Mouse (Mus musculus) hindbrain, embryonic 10.5 days (tissue): ENCODE results near the gene Tab1. TPM values are rescaled to one million over a fixed set of nuclear protein-coding genes. Genes with fewer than 3 reads are reported as not detected.

Experiments used
- DNase-seq: peaks from one replicate; pipeline ENCODE4 v3.0.0-alpha.2; 2017; ENCODE audit warnings: low spot score
- H3K27ac ChIP-seq: fragments of 300-500 bp; sonication (generic); 2 replicates; pipeline ENCODE4 v1.5.1; 2016; ENCODE audit warnings: mild to moderate bottlenecking, moderate library complexity
- H3K27me3 ChIP-seq: fragments of 300-500 bp; sonication (generic); 2 replicates; pipeline ENCODE4 v1.6.1; 2016; ENCODE audit warnings: mild to moderate bottlenecking; ENCODE audit not compliant: poor library complexity, insufficient read depth, severe bottlenecking
- H3K36me3 ChIP-seq: fragments of 300-500 bp; sonication (generic); 2 replicates; pipeline ENCODE4 v1.6.1; 2016; ENCODE audit warnings: mild to moderate bottlenecking, moderate library complexity
- H3K4me1 ChIP-seq: fragments of 300-500 bp; sonication (generic); replicated peaks from 2 replicates; pipeline ENCODE4 v1.6.1; 2016; ENCODE audit warnings: mild to moderate bottlenecking
- H3K4me3 ChIP-seq: fragments of 300-500 bp; sonication (generic); 2 replicates; pipeline ENCODE4 v1.5.1; 2016; ENCODE audit warnings: mild to moderate bottlenecking, moderate library complexity
- H3K9me3 ChIP-seq: fragments of 300-500 bp; sonication (generic); 2 replicates; pipeline ENCODE4 v1.6.1; 2016; ENCODE audit warnings: mild to moderate bottlenecking, moderate library complexity
- WGBS: fragments of 180-500 bp; shearing (Covaris S2); methylation state at CpG from one replicate; pipeline ENCODE4 v1.1.7; 2016; 5-methylcytosine and 5-hydroxymethylcytosine counted together
- polyA plus RNA-seq: library from polyadenylated mRNA; unstranded; fragments of >200 nt; fragmentation: Nextera tagmentation; extraction: Ambion mirVana; gene quantifications from 2 replicates; pipeline ENCODE4 v1.2.1, GENCODE M21; 2016

Gene Tab1
- polyA plus RNA-seq, 1 experiment from 2014 or later, result 42.8 TPM

- no peak for DNase-seq
- H3K4me3 ChIP-seq, result no peak overlapping the region
- WGBS, result 89% methylated on average over 6 of the region's 6 CpGs
- H3K9me3 ChIP-seq, result peaks cover 8% of the 10 kb centered on the region
- H3K27me3 ChIP-seq, result no peaks in the 10 kb centered on the region
- H3K4me1 ChIP-seq, result 0 out of 2 replicates have a peak, but pooled peaks cover 4% of the 10 kb centered on the region
- peaks cover 9% of the 10 kb centered on the region; the same call in 1 of the 2 replicates for H3K36me3 ChIP-seq
- H3K27ac ChIP-seq, result no peak overlapping the region
These were observed 69.3 kb downstream of the Tab1 start for GRCm38 (mm10) chr15:80202111-80202775.

DNA sequence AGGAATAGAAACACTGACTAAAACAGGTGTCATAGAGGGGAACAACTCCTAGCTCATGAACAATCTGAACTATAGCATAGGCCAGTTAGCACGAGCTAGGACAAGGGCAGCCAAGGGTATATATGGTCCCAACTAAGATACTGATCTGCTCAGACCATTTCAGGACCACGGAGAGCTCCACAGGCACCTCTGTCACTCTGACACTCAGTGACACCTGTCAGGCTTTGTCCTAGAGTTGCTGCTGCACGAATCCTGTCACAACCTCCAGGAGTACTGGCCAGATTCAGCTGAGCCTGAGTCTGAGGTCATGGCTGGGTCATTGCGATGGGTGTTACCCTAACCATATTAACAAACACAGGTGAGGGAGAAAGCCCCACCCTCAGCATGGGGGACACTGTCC, 70.5 kb downstream of the Tab1 start:
- Histone ChIP-seq H3K27ac (no peak overlapping the region), H3K4me1 (peaks cover 10% of the 10 kb centered on the region; the same call in 1 of the 2 replicates)
- WGBS, result 38% methylated on average over 4 of the region's 4 CpGs

GRCm38 (mm10) chr15:80206057-80206565, 73.2 kb downstream of the Tab1 start:
- DNase-seq, result no peak
- Histone ChIP-seq H3K27me3 (no peaks in the 10 kb centered on the region), H3K27ac (no peak overlapping the region), H3K4me3 (no peak overlapping the region), H3K36me3 (peaks cover 6% of the 10 kb centered on the region), H3K9me3 (no peaks in the 10 kb centered on the region), H3K4me1 (peaks cover 12% of the 10 kb centered on the region; the same call in 1 of the 2 replicates)
- 94% methylated on average over 3 of the region's 3 CpGs for WGBS

More for the DNA sequence above, 70.5 kb downstream of the Tab1 start:
- no peak for DNase-seq
- H3K27me3 ChIP-seq, result no peaks in the 10 kb centered on the region
- H3K36me3 ChIP-seq, result no peaks in the 10 kb centered on the region; the same call in 1 of the 2 replicates
- no peak overlapping the region for H3K4me3 ChIP-seq
- peaks cover 2% of the 10 kb centered on the region; the same call in 1 of the 2 replicates for H3K9me3 ChIP-seq

- Histone ChIP-seq H3K9me3 (no peaks in the 10 kb centered on the region), H3K4me1 (peaks cover 11% of the 10 kb centered on the region; the same call in 1 of the 2 replicates), H3K4me3 (no peak overlapping the region), H3K27me3 (no peaks in the 10 kb centered on the region), H3K27ac (0 out of 2 replicates have a peak overlapping the region, but pooled peaks have one; percentile 18), H3K36me3 (peaks cover 29% of the 10 kb centered on the region)
- DNase-seq, result no peak
- 22% methylated on average over 4 of the region's 4 CpGs for WGBS
These were observed 75.5 kb downstream of the Tab1 start for GRCm38 (mm10) chr15:80208446-80208845.

Other genes with a start within 250 kb of the Tab1 start
- 6.9 and 9.0 TPM in 2 replicates for gene Apobec3, start 241.5 kb upstream of the Tab1 start, polyA plus RNA-seq
- gene Cbx7, start 162.0 kb upstream of the Tab1 start, polyA plus RNA-seq, result 2.4 and 2.9 TPM in 2 replicates
- gene Pdgfb, start 118.2 kb upstream of the Tab1 start, polyA plus RNA-seq, result 1.6 and 1.8 TPM in 2 replicates
- gene Syngr1, start 41.8 kb upstream of the Tab1 start, polyA plus RNA-seq, result 7.6 and 7.7 TPM in 2 replicates
- gene Rpl3, start 41.3 kb upstream of the Tab1 start, polyA plus RNA-seq, result 806 and 957 TPM in 2 replicates
- 6.3 and 8.6 TPM in 2 replicates for gene Mgat3, start 40.6 kb downstream of the Tab1 start, polyA plus RNA-seq
- 38.6 and 39.3 TPM in 2 replicates for gene Mief1, start 100.9 kb downstream of the Tab1 start, polyA plus RNA-seq
- not detected in 2 replicates for gene AC140267.1, start 102.7 kb downstream of the Tab1 start, polyA plus RNA-seq
- 111 TPM in 2 replicates for gene Atf4, start 122.1 kb downstream of the Tab1 start, polyA plus RNA-seq
- 67.4 TPM in 2 replicates for gene Rps19bp1, start 131.2 kb downstream of the Tab1 start, polyA plus RNA-seq
- 0.01 and 0.04 TPM in 2 replicates for gene Cacna1i, start 154.1 kb downstream of the Tab1 start, polyA plus RNA-seq